Mouse (Mus musculus) testis, adult 2 months (tissue): ENCODE data around the gene Bach1. TPM values are rescaled to one million over a fixed set of nuclear protein-coding genes. Genes with fewer than 3 reads are reported as not detected.

ENCODE experiments used
- H3K27ac ChIP-seq: fragments of 200-500 bp; 2 replicates; pipeline ENCODE4 v1.5.1; 2012; ENCODE audit warnings: low read depth, low read length; ENCODE audit not compliant: control insufficient read depth, insufficient read depth
- H3K27me3 ChIP-seq: fragments of 200-500 bp; 2 replicates; pipeline ENCODE4 v1.6.1; 2012; ENCODE audit warnings: mild to moderate bottlenecking, low read length, moderate library complexity; ENCODE audit not compliant: control insufficient read depth, insufficient read depth
- H3K36me3 ChIP-seq: fragments of 200-500 bp; 2 replicates; pipeline ENCODE4 v1.6.1; 2012; ENCODE audit warnings: mild to moderate bottlenecking, low read length; ENCODE audit not compliant: control insufficient read depth, insufficient read depth
- H3K4me1 ChIP-seq: fragments of 200-500 bp; 2 replicates; pipeline ENCODE4 v1.6.1; 2012; ENCODE audit warnings: low read length; ENCODE audit not compliant: control insufficient read depth, insufficient read depth
- H3K4me3 ChIP-seq: fragments of 200-500 bp; 2 replicates; pipeline ENCODE4 v1.5.1; 2012; ENCODE audit warnings: low read depth, mild to moderate bottlenecking, low read length, moderate library complexity, mixed read lengths; ENCODE audit not compliant: control insufficient read depth
- CTCF ChIP-seq: fragments of 200-500 bp; IDR thresholded peaks from 2 replicates; pipeline ENCODE4 v1.5.1; 2012; ENCODE audit warnings: low read depth, mild to moderate bottlenecking, inconsistent platforms, low read length, moderate library complexity; ENCODE audit not compliant: control insufficient read depth, insufficient read depth, insufficient replicate concordance
- POLR2A ChIP-seq: fragments of 200-500 bp; IDR thresholded peaks from 2 replicates; pipeline ENCODE4 v1.6.1; 2012; ENCODE audit warnings: low read depth, mild to moderate bottlenecking, inconsistent platforms, low read length, moderate library complexity; ENCODE audit not compliant: control insufficient read depth
- polyA plus RNA-seq: library from polyadenylated mRNA; depleted of rRNA; stranded (reverse); fragments of >200 nt; gene quantifications from 2 replicates; pipeline ENCODE4 v1.2.3, GENCODE M21; 2012; rRNA removed

Bach1 gene
- polyA plus RNA-seq, 1 experiment = 1.0 TPM

- TF ChIP-seq POLR2A (no peak), CTCF (peak; percentile 30; the same call in 1 of the 2 replicates)
- H3K27me3 ChIP-seq = no peaks in the 10 kb centered on the region
- H3K4me3 ChIP-seq = no peak overlapping the region
- H3K36me3 ChIP-seq = no peaks in the 10 kb centered on the region
- no peaks in the 10 kb centered on the region for H3K4me1 ChIP-seq
- no peak overlapping the region for H3K27ac ChIP-seq
Observed at GRCm38 (mm10) chr16:87774398-87774797, 75.7 kb downstream of the Bach1 start.

DNA sequence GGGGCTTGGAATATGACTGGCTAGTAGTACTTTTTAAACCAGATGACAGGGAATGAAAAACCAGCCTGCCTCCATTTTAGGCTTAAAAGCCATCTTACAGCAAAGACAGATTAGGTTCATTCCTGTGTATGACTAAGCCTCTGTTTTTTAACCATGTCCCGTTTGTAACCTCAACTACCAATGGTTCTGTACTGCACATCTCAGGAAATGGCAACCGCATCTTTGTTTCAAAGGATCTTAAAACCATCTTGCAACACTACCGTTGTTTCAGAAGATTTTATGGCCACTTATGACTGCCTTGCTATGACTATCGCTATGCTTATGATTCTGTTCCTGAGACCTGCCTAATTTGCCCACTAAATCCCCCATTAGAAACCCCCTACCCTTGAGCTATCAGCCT, 78.6 kb downstream of the Bach1 start:
- H3K4me1 ChIP-seq = no peaks in the 10 kb centered on the region
- TF ChIP-seq POLR2A = no peak
- TF ChIP-seq CTCF = no peak

GRCm38 (mm10) chr16:87781637-87782036, 82.9 kb downstream of the Bach1 start:
- Histone ChIP-seq H3K4me3 (no peak overlapping the region), H3K4me1 (no peaks in the 10 kb centered on the region; the same call in 1 of the 2 replicates), H3K27ac (no peak overlapping the region), H3K36me3 (no peaks in the 10 kb centered on the region), H3K27me3 (no peaks in the 10 kb centered on the region)
- TF ChIP-seq CTCF = no peak

More for the DNA sequence above, 78.6 kb downstream of the Bach1 start:
- no peak overlapping the region for H3K27ac ChIP-seq
- H3K4me3 ChIP-seq = no peak overlapping the region
- H3K27me3 ChIP-seq = no peaks in the 10 kb centered on the region
- no peaks in the 10 kb centered on the region for H3K36me3 ChIP-seq

Other genes starting within 250 kb of the Bach1 start
- gene Usp16, start 244.2 kb upstream of the Bach1 start, polyA plus RNA-seq = 71.7 and 79.6 TPM in 2 replicates
- 42.5 and 57.1 TPM in 2 replicates for gene Cct8, start 203.1 kb upstream of the Bach1 start, polyA plus RNA-seq
- 0.90 and 1.3 TPM in 2 replicates for gene Map3k7cl, start 145.6 kb upstream of the Bach1 start, polyA plus RNA-seq